Mouse (Mus musculus) myocyte (in vitro differentiated cells): ENCODE results near the gene Alpk1.

Source experiments
- CEBPB ChIP-seq: IDR thresholded peaks from 2 replicates; pipeline ENCODE4 v1.6.1; 2011; ENCODE audit warnings: mild to moderate bottlenecking, moderate library complexity; ENCODE audit not compliant: poor library complexity, insufficient read depth, severe bottlenecking
- E2F4 ChIP-seq: IDR thresholded peaks from one replicate; pipeline ENCODE4 v1.6.1; 2011; ENCODE audit warnings: mild to moderate bottlenecking, control low read depth, moderate library complexity; ENCODE audit not compliant: insufficient read depth
- MAX ChIP-seq: IDR thresholded peaks from one replicate; pipeline ENCODE4 v1.6.1; 2011; ENCODE audit warnings: low read depth, mild to moderate bottlenecking, control low read depth
- MYOD1 ChIP-seq, 3 experiments: IDR thresholded peaks; one replicate each; pipeline ENCODE4 v1.6.1; 2011; ENCODE audit warnings: control low read depth in 2 of 3, low read depth in 2 of 3, mild to moderate bottlenecking in 2 of 3, moderate library complexity in 1 of 3; ENCODE audit not compliant: insufficient read length in 2 of 3, control insufficient read depth in 1 of 3
- MYOG ChIP-seq, 3 experiments: IDR thresholded peaks; one replicate each; pipeline ENCODE4 v1.6.1; 2011; ENCODE audit warnings: control low read depth in 2 of 3, low read depth in 2 of 3, mild to moderate bottlenecking in 2 of 3; ENCODE audit not compliant: insufficient read length in 2 of 3, control insufficient read depth in 1 of 3, insufficient read depth in 1 of 3
- POLR2A ChIP-seq: IDR thresholded peaks from one replicate; pipeline ENCODE4 v1.6.1; 2011; ENCODE audit warnings: low read depth, mild to moderate bottlenecking, control low read depth, moderate library complexity; ENCODE audit not compliant: insufficient read length
- POLR2AphosphoS2 ChIP-seq: IDR thresholded peaks from one replicate; pipeline ENCODE4 v1.6.1; 2011; ENCODE audit warnings: low read depth, control low read depth; ENCODE audit not compliant: insufficient read length
- TCF12 ChIP-seq: IDR thresholded peaks from one replicate; pipeline ENCODE4 v1.6.1; 2011; ENCODE audit warnings: mild to moderate bottlenecking, control low read depth; ENCODE audit not compliant: poor library complexity, insufficient read depth, severe bottlenecking
- TCF3 ChIP-seq: IDR thresholded peaks from one replicate; pipeline ENCODE4 v1.6.1; 2011; ENCODE audit warnings: low read depth, control low read depth; ENCODE audit not compliant: insufficient read length
- USF1 ChIP-seq: IDR thresholded peaks from one replicate; pipeline ENCODE4 v1.6.1; 2011; ENCODE audit warnings: low read depth, mild to moderate bottlenecking, control low read depth, moderate library complexity

DNA sequence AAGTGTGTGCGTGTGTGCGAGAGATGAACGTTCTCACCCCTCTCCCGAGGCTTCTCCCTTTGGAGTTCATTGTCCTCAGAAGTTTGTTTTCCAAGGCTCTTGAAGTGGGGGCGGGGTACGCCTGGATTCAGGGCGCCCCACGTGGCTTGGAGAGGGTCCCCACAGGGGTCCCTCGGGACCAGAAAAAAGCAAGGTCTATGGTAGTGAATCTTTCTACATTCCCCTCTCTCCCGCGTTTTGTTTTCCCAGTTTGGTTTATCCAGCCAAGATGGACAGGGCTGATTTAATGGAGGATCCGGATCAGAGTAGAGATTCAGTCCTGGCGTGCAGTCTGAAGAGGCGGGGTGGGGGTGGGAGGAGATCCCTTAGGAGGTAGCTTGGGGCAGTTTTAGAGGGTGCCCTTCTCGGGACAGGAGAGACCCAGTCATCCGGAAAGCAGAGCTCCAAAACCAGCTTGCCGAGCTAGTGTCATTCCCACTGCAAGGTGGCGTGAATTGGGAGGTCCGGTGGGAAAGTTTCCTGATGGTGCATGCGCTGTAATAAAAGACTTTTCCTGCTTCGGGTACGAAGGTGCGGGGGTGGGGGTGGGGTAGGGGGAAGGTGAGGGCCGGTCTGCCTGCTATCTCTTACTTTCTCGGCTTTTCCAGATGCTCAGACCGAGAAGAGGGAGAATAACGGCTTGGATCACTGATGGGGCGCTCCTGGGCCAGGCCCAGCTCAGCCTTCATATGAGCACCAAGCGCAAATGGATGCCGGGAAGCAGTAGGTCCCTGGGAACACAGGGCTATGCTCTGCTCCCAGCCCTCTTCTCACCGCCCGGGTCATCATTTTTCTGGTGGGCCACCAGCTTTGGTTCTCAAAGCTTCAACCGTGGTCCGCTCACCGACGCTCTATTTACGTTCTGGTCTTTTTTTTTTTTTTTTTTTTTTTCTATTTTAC lies 139.3 kb downstream of the Alpk1 start:
- TF ChIP-seq POLR2A (no peak), MYOG (IDR thresholded peaks at IDR 0.05; ENCODE audit: control insufficient read depth in 1 of 3, insufficient read depth in 1 of 3, insufficient read length in 2 of 3, low read depth in 2 of 3) (no peak), MYOD1 (IDR thresholded peaks at IDR 0.05; ENCODE audit: control insufficient read depth in 1 of 3, insufficient read length in 2 of 3, low read depth in 2 of 3) (no peak), POLR2AphosphoS2 (no peak), USF1 (no peak), TCF12 (no peak), E2F4 (no peak), TCF3 (no peak), MAX (no peak), CEBPB (no peak)
